Mouse (Mus musculus): ENCODE measurements around the gene Pfkl.

GRCm38 (mm10) chr10:78012661-78013495 lies 3.0 kb upstream of the Pfkl start:
- no peak; the same call in 1 of the 2 replicates for TF ChIP-seq CTCF (IDR thresholded peaks at IDR 0.05; ENCODE audit: low read depth, low read length)
- TF ChIP-seq POLR2A (IDR thresholded peaks at IDR 0.05; ENCODE audit: borderline replicate concordance, low read depth, low read length) = no peak
